Mouse (Mus musculus): ENCODE measurements around the gene Khdc1c.
"Not testable (repeated sequence)": the region's sequence is repeated elsewhere in the genome, so short reads cannot be mapped to it uniquely, and the experiment has no call there.

The Khdc1c gene

GRCm38 (mm10) chr1:21368031-21368430 lies at the start of gene Khdc1c:
TSS of gene Khdc1c (plus strand) at chr1:21368331.
- DNase-seq, result not testable (repeated sequence)

- not testable (repeated sequence) for DNase-seq
These were observed 47.9 kb upstream of the Khdc1c start for GRCm38 (mm10) chr1:21320271-21320670.

- no peak for DNase-seq
These were observed 46.5 kb upstream of the Khdc1c start for GRCm38 (mm10) chr1:21321656-21322055.

- DNase-seq, result no peak
These were observed 44.0 kb upstream of the Khdc1c start for GRCm38 (mm10) chr1:21323996-21324574.

GRCm38 (mm10) chr1:21324633-21325032 lies 43.5 kb upstream of the Khdc1c start:
- no peak for DNase-seq

- no peak for DNase-seq
These were observed 41.4 kb upstream of the Khdc1c start for GRCm38 (mm10) chr1:21326733-21327132.

GRCm38 (mm10) chr1:21331161-21331560 lies 37.0 kb upstream of the Khdc1c start:
- not testable (repeated sequence) for DNase-seq

GRCm38 (mm10) chr1:21333222-21333973 lies 34.7 kb upstream of the Khdc1c start:
- DNase-seq, result peak; percentile 72

GRCm38 (mm10) chr1:21335836-21336235 lies 32.3 kb upstream of the Khdc1c start:
- DNase-seq, result no peak

- DNase-seq, result no peak
These were observed 27.4 kb upstream of the Khdc1c start for GRCm38 (mm10) chr1:21340745-21341144.

- DNase-seq, result peak; percentile 72
These were observed 23.9 kb upstream of the Khdc1c start for GRCm38 (mm10) chr1:21344253-21344652.

- not testable (repeated sequence) for DNase-seq
These were observed 23.4 kb upstream of the Khdc1c start for GRCm38 (mm10) chr1:21344752-21345151.

GRCm38 (mm10) chr1:21349341-21349740 lies 18.8 kb upstream of the Khdc1c start, which contains the start of gene Khdc1a:
TSS of gene Khdc1a (plus strand) at chr1:21349641.
- no peak for DNase-seq

- no peak for DNase-seq
These were observed 15.1 kb downstream of the Khdc1c start, which contains the start of gene Khdc1b for GRCm38 (mm10) chr1:21383256-21383655. TSS of gene Khdc1b (plus strand) at chr1:21383556.

GRCm38 (mm10) chr1:21391138-21391671 lies 23.1 kb downstream of the Khdc1c start:
- no peak for DNase-seq

- no peak for DNase-seq
These were observed 34.7 kb downstream of the Khdc1c start for GRCm38 (mm10) chr1:21402804-21403203.

GRCm38 (mm10) chr1:21407266-21407665 lies 39.1 kb downstream of the Khdc1c start:
- no peak for DNase-seq

- peak; percentile 52 for DNase-seq
These were observed 43.4 kb downstream of the Khdc1c start for GRCm38 (mm10) chr1:21411331-21412196.

- DNase-seq, result no peak
These were observed 44.0 kb downstream of the Khdc1c start for GRCm38 (mm10) chr1:21412197-21412555.

- DNase-seq, result peak; percentile 16
These were observed 51.2 kb downstream of the Khdc1c start for GRCm38 (mm10) chr1:21419370-21419769.
